Mouse (Mus musculus) adrenal gland, adult 2 months (tissue): ENCODE data around the gene Gm10073. TPM values are rescaled to one million over a fixed set of nuclear protein-coding genes. Genes with fewer than 3 reads are reported as not detected.

ENCODE experiments used
- DNase-seq: peaks from one replicate; pipeline ENCODE4 v3.0.0; 2021
- polyA plus RNA-seq: library from polyadenylated mRNA; depleted of rRNA; stranded (reverse); fragments of >200 nt; gene quantifications from 2 replicates; pipeline ENCODE4 v1.2.3, GENCODE M21; 2012; rRNA removed
- total RNA-seq, 2 experiments: library from RNA; stranded (reverse); gene quantifications; 2 replicates each; pipeline ENCODE4 v1.2.3; 2021

Gene Gm10073
- total and polyA plus RNA-seq, 3 experiments, result 65.3 to 145 (median 71.9) TPM

DNA sequence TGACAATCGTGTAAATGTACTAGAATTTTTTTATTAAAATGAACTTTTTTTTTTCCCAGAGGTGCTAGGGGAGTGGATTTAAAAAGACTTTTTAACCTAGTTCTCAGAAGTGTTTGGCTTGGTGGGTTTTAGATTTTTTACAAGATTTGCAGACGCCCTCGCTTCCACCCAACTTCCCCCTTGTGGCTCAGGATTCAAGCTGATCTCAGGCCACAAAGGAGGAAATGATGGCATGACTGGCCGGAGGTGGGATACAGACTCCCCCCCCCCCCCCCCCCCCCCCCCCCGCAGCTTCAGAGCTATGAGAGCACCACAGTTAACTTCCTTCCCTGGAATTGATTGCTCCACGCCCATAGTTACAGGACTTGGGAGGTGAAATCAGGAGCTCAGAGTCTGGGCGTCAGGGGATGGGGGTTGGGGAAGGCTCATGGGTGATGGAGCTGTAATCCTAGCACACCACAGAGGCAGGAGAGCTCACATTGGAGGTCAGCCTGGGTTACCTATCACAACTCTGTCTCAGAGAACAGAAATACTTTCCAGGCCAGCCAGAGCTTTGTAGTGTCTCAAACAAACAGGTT is 17.1 kb downstream of the Gm10073 start:
- DNase-seq, result no peak

DNA sequence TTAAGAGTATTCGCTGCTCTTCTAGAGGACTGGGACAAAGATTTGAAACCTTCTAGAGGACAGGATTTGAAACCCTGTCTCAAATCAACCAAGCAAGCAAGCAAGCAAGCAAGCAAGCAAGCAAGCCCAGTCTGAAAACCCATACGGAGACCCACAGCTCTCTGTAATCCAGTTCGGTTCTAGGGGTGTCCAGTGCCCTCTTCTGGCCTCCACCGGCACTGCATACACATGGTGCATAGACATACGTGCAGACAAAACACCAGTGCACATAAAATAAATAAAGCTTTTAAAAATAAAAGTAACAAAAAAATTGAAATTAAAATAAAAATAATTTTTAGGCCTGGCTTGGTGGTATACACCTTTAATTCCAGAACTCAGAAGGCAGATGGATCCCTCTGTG is 19.2 kb downstream of the Gm10073 start:
- no peak for DNase-seq

DNA sequence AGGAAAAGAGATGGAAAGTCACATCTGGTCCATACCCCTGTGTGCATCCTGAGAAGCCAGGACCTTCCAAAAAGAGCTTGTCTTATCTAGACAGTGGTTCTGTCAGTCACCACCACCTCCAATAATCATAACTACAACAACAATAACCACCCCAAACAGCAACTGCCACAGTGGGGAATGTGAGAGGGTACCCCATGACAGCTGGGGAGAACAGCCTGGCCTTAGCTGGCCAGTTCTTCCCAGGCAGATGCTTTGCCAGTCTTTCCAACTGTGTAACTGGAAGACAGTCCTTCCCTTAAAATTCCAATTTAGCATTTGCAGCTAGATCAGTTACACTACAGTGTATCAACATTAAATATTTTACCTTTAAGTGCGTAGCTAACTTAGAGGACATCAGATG is 22.4 kb downstream of the Gm10073 start:
- DNase-seq, result no peak

DNA sequence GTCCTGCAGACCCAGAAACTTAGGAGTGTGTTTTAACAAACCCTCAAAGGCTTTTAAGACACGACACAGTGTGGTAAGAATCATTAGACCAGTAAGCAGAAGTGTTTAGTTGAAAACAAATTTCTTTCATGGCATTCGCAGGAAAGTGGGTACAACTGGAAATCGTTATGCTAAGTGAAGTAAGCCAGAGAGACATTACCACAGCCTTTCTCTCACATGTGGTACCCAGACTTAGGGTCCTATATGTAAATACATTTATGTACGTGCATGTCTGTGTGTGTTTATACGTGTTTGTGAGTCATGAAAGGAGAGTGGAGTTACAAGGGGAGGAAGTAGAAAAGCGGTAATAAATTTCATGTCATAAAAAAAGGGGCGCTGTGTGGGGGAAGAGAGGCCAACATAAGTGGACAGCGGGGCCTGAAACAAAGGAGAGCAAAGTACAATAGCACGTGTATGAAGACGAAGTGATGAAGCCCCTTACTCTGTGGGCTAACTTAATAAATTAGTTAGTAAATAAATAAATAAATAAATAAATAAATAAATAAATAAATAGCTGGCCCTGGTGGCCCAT is 24.8 kb downstream of the Gm10073 start:
- DNase-seq, result no peak

- DNase-seq, result no peak
Measured at GRCm38 (mm10) chr8:106546746-106547145, 26.5 kb downstream of the Gm10073 start.

DNA sequence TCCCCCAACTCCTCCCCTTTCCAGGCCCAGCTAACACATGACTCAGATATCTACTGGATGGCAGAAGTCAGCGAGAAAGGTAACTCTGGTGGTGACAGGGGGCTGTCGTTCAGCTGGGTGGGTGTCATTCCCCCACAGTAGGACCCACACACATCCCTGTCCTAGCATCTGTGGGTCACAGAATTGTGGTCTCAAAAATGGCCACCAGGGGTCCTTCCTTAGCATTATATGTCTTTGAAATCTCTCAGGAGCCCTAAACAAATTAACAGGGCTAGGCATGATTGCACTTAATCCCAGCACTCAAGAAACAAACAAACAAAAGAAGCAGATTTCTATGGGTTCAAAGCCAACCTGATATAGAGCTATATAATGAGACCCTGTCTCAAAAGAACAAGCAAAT is 28.1 kb downstream of the Gm10073 start:
- no peak for DNase-seq

DNA sequence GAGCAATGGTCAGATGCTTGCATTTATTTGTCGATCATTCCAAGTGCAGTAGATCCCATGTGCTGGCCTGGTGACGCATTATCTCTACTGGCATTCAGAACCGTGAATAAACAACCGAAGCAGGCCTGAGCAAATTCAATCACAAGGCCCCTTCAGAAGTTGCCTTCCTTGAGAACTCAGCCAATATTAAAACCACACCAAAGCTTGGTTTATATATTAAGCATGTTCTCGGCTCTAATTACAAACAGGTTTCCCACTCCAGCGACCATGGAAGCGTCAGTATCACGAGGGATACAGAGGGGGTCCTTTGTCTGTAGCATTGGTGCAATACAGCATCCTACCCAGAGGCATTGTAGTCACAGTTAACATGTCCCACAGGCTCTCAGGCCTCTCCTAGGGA is 30.2 kb downstream of the Gm10073 start:
- DNase-seq, result no peak

DNA sequence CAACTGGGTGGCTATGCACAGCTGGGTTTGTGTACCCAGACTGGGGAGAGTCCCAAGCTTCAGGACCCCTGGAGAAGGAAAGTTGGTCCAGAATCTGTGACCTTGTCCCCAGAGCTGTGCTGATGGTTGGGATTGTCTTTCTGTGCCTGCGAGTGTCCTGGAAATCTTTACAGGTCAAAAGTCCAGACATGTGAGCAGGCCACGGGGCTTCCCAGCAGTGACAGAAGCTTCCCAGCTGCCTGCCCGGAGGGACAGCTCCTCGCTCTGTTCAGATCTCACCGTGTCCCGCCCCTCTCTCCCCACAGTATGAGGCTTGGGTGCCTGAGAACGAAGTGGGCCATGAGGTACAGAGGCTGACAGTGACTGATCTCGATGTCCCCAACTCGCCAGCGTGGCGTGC is 32.3 kb downstream of the Gm10073 start:
- DNase-seq, result no peak

DNA sequence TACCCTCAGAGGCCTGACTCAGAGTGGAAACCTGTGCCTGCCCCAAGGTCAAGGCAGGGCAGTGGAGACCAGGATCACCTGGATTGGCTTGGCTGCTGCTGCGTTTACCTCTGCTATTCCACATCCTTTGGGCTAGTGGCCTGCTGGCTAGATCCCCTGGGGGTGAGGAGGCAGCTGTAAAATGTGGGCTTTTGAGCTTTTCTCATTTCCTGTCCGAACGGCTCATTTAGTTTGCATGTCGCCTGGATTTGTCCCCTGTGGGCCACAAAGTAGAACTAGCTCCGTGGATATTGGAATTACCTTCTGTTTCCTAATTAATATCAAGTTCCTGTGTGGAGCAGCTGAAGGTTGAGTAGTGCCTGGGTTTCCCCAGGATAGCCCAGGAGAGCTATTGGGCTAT is 34.1 kb downstream of the Gm10073 start:
- no peak for DNase-seq

GRCm38 (mm10) chr8:106535448-106535847 is 37.8 kb downstream of the Gm10073 start:
- DNase-seq, result no peak

DNA sequence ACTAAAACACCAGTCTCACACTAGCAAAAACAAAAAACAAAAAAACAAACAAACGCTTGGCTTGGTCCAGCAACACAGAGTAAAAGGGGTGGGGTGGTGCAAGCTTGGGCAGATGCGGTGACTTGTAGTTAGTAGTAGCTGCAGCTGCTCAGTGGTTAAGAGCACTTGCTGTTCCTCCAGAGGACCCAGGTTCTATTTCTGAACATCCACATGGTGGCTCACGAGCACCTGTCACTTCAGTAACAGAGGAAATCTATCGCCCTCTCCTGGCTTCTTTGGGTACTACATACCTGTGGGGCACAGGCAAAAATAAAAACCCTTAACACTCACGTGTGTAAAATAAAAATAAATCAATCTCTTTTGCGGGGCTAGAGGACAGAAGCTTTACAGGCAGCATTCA is 38.8 kb downstream of the Gm10073 start:
- peak; percentile 55 for DNase-seq

DNA sequence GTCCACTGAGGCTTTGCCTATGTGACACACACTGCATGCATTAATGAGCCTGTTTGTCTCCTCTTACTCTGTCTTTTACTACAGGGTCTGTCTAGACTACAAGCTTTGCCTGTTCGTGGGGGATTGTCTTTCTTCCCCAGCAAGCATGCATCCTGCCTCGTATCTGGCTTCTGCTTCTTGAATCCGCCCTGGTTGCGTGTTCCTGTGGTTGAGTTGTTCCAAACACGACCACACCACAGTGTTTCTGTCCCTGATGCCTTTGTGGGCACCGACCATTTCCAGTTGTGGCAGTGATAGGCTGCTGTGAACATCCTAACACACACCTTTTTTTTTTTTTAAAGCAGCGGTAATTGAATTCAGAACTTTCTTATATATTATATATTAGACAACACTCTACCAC is 39.6 kb downstream of the Gm10073 start:
- no peak for DNase-seq

DNA sequence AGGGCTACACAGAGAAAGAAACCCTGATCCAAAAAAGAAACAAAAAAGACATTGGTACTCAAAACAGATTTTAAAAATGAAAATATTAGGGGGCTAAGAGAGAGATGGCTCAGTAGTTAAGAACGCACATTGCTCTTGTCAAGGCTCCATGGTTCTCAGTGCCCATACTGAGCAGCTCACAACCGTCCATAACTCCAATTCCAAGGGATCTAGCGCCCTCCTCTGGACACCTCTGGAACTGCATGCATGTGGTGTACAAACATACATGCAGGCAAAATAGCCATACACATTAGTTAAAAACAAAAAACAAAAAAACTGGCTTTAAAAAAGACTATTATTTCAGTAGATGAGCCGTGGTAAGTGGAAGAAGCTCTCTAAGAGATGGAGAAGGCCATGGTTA is 42.7 kb downstream of the Gm10073 start:
- DNase-seq, result no peak

GRCm38 (mm10) chr8:106529885-106530482 is 43.3 kb downstream of the Gm10073 start:
- DNase-seq, result peak; percentile 38

- no peak for DNase-seq
Measured at GRCm38 (mm10) chr8:106528596-106529249, 44.5 kb downstream of the Gm10073 start.

DNA sequence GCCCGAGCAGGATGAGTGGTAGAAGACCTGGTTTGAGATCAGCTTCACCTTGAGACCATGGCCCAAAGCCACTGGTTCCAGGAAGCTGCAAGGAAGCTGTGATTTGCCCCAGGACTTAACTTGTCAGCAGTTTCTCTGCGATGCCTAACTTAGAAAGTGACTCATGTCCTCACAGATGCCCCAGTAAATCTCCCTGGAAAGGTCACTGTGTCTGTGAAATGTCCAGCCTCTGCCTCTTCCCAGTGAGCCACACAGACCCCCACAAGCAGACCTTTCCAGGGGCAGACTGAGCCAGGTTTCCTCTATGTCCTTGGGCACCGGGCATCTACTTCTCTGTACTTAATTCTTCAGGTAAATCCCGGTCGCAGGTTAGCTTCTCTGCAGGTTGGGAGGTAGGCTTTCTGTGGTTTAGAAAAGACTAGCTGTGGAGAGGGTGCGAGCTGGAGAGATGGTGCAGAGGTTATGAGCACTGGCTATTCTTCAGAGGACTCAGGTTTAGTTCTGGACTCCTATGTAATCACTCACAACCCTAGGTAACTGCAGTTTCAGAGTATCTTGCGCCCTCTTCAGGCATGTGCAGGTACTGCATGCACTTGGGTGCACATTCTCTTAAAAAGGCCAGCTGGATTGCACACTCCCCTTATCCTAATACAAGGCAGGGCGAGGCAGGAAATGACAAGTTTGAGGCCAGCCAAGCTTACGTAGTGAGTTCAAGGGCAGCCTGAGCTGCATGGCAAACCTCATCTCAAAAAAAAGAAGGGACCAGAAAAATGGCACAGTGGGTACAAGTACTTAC is 45.8 kb downstream of the Gm10073 start:
- peak; percentile 61 for DNase-seq

DNA sequence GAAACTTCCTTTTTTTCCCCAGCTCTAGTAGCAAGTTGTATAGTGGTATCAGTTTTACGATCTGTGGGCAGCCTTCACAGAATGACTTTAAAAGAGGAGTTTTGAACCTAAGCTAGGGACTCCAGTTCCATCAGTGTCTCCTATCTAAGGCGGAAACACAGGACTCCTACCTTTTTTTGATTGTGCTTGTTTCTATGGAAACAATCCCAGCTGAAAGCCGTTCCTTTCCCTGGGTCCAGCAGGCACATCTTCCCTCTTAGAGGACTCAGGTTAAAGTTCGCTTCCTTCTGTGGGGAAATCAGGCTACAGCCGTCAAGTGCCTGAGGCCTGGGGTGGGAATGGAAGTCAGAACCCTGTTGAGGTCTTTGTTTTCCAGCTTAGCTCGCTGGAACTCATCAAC is 46.5 kb downstream of the Gm10073 start:
- DNase-seq, result no peak

Other genes with a start within 250 kb of the Gm10073 start
- gene Smpd3, start 235.5 kb downstream of the Gm10073 start, total RNA-seq, result 10 to 100 TPM in 1 of 2 experiments, 1 to 10 TPM in 1; 6.4 to 13.7 TPM
- 5.4 and 5.8 TPM in 2 replicates for gene Smpd3, start 235.5 kb downstream of the Gm10073 start, polyA plus RNA-seq
- gene Zfp90, start 158.1 kb downstream of the Gm10073 start, total RNA-seq, result 1 to 10 TPM; 3.1 to 6.8 TPM
- gene Zfp90, start 158.1 kb downstream of the Gm10073 start, polyA plus RNA-seq, result 0.68 and 1.2 TPM in 2 replicates
- not detected for gene 6030452D12Rik, start 72.9 kb downstream of the Gm10073 start, total RNA-seq
- gene 6030452D12Rik, start 72.9 kb downstream of the Gm10073 start, polyA plus RNA-seq, result not detected in 2 replicates
- under 1 TPM; 0.55 to 0.93 TPM for gene Cdh3, start 62.6 kb downstream of the Gm10073 start, total RNA-seq
- gene Cdh3, start 62.6 kb downstream of the Gm10073 start, polyA plus RNA-seq, result 0.19 and 0.30 TPM in 2 replicates
- under 1 TPM; 0.14 to 0.23 TPM for gene Cdh1, start 29.9 kb upstream of the Gm10073 start, total RNA-seq
- gene Cdh1, start 29.9 kb upstream of the Gm10073 start, polyA plus RNA-seq, result 0.08 and 0.09 TPM in 2 replicates
- gene Tango6, start 109.6 kb upstream of the Gm10073 start, total RNA-seq, result 10 to 100 TPM in 1 of 2 experiments, 1 to 10 TPM in 1; 7.9 to 10.9 TPM
- 4.1 and 4.8 TPM in 2 replicates for gene Tango6, start 109.6 kb upstream of the Gm10073 start, polyA plus RNA-seq